Mouse (Mus musculus): ENCODE data around the gene Aff4. TPM values are rescaled to one million over a fixed set of nuclear protein-coding genes. Genes with fewer than 3 reads are reported as not detected.
"Not testable (repeated sequence)": the region's sequence is repeated elsewhere in the genome, so short reads cannot be mapped to it uniquely, and the experiment has no call there.

The Aff4 gene
- polyA plus RNA-seq (2015; fragmentation: Nextera tagmentation; extraction: Ambion mirVana): 51.1 and 53.4 TPM in 2 replicates

GRCm38 (mm10) chr11:53350291-53351223 is at the start of gene Aff4:
Aff4 (plus strand) TSS chr11:53350833.
- no peaks in the 10 kb centered on the region for H3K27me3 ChIP-seq
- H3K36me3 ChIP-seq: no peaks in the 10 kb centered on the region; the same call in 1 of the 2 replicates
- ATAC-seq (ENCODE audit: borderline replicate concordance, extremely low read depth, low FRiP score, low TSS enrichment): peak; percentile 97
- H3K9me3 ChIP-seq: no peaks in the 10 kb centered on the region
- H3K4me1 ChIP-seq: peaks cover 11% of the 10 kb centered on the region
- H3K4me2 ChIP-seq: peak within 1 kb of the TSS; percentile 89
- peak within 1 kb of the TSS; percentile 100 for H3K4me3 ChIP-seq
- H3K9ac ChIP-seq: peak within 1 kb of the TSS; percentile 98
- under 1% methylated on average over 96 of the region's 127 CpGs for WGBS
- H3K27ac ChIP-seq: peak within 1 kb of the TSS; percentile 98

GRCm38 (mm10) chr11:53301167-53301515 is 49.5 kb upstream of the Aff4 start:
- ATAC-seq (ENCODE audit: borderline replicate concordance, extremely low read depth, low FRiP score, low TSS enrichment): no peak
- WGBS: 48% methylated on average over 9 of the region's 9 CpGs
- H3K27me3 ChIP-seq: no peaks in the 10 kb centered on the region

DNA sequence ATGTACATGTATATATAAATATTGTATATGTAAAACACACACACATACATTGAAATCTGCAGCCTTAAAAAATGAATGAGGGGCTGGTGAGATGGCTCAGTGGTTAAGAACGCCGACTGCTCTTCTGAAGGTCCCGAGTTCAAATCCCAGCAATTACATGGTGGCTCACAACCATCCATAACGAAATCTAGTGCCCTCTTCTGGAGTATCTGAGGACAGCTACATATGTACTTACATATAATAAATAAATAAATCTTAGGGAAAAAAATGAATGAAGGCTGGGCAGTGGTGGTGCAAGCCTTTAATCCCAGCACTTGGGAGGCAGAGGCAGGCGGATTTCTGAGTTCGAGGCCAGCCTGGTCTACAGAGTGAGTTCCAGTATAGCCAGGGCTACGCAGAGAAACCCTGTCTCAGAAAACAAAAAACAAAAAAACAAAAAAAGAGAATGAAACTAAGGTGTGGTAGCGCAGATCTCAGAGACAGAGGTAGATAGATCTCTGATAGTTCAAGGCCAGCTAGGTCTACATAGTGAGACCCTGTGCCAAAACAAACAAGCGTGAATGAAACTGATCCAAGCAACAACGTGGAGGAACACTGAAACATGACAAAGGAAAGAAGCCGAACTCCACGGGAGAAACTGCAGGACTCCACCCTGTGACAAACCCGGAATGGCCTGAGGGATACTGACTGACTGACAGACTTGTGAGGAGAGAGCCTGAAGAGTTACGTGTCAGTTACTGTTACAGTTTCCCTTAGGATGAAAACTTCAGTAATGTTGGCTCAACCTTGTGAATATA is 46.4 kb upstream of the Aff4 start:
- H3K9me3 ChIP-seq: no peaks in the 10 kb centered on the region
- H3K27ac ChIP-seq: no peak overlapping the region
- H3K36me3 ChIP-seq: no peaks in the 10 kb centered on the region
- H3K27me3 ChIP-seq: no peaks in the 10 kb centered on the region
- peaks cover 28% of the 10 kb centered on the region for H3K4me1 ChIP-seq
- no peak for ATAC-seq (ENCODE audit: borderline replicate concordance, extremely low read depth, low FRiP score, low TSS enrichment)
- no peak overlapping the region for H3K4me2 ChIP-seq
- no peak overlapping the region for H3K4me3 ChIP-seq
- no peak overlapping the region for H3K9ac ChIP-seq
- WGBS: 84% methylated on average over 14 of the region's 14 CpGs

More at GRCm38 (mm10) chr11:53301167-53301515, 49.5 kb upstream of the Aff4 start:
- H3K4me1 ChIP-seq: peaks cover 36% of the 10 kb centered on the region
- peak overlapping the region; percentile 62 for H3K4me2 ChIP-seq
- H3K9me3 ChIP-seq: no peaks in the 10 kb centered on the region
- peak overlapping the region; percentile 49 for H3K9ac ChIP-seq
- peak overlapping the region; percentile 100 for H3K4me3 ChIP-seq
- H3K27ac ChIP-seq: peak overlapping the region; percentile 97
- H3K36me3 ChIP-seq: no peaks in the 10 kb centered on the region

DNA sequence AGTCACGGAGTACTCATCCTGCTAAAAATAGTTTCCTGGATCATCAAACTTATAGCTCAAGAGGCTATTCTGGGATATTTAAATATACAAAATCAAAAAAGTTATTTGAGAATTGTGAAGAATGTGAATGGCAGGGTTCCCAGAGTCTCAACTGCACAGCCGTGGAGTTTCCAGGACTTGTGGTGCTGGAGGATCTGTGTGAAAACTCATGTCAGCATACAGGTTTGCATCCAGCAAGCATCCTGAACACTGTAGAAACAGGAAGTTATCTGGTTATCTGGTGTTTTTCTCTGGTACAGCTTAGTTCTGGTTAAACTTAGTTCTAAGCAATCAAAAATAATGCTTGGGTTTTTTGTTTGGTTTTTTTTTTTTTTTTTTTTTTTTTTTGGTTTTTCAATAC is 43.7 kb upstream of the Aff4 start:
- ATAC-seq (ENCODE audit: borderline replicate concordance, extremely low read depth, low FRiP score, low TSS enrichment): no peak
- Histone ChIP-seq H3K4me1 (peaks cover 21% of the 10 kb centered on the region), H3K9me3 (no peaks in the 10 kb centered on the region), H3K9ac (no peak overlapping the region), H3K36me3 (no peaks in the 10 kb centered on the region), H3K27ac (peak overlapping the region; percentile 86), H3K4me2 (no peak overlapping the region), H3K27me3 (no peaks in the 10 kb centered on the region), H3K4me3 (no peak overlapping the region)
- 28% methylated on average over 2 of the region's 2 CpGs for WGBS

GRCm38 (mm10) chr11:53307558-53308065 is 43.0 kb upstream of the Aff4 start:
- Histone ChIP-seq H3K4me2 (peak overlapping the region; percentile 11; the same call in 1 of the 2 replicates), H3K36me3 (no peaks in the 10 kb centered on the region), H3K9ac (no peak overlapping the region), H3K27me3 (no peaks in the 10 kb centered on the region), H3K9me3 (no peaks in the 10 kb centered on the region), H3K27ac (peak overlapping the region; percentile 86), H3K4me1 (peaks cover 21% of the 10 kb centered on the region), H3K4me3 (no peak overlapping the region)
- 32% methylated on average over 10 of the region's 10 CpGs for WGBS
- peak; percentile 44; the same call in 1 of the 2 replicates for ATAC-seq (ENCODE audit: borderline replicate concordance, extremely low read depth, low FRiP score, low TSS enrichment)

- Histone ChIP-seq H3K9ac (no peak overlapping the region), H3K36me3 (no peaks in the 10 kb centered on the region), H3K4me2 (0 out of 2 replicates have a peak overlapping the region, but pooled peaks have one; percentile 11), H3K27me3 (no peaks in the 10 kb centered on the region), H3K4me1 (peaks cover 21% of the 10 kb centered on the region), H3K27ac (peak overlapping the region; percentile 86), H3K4me3 (no peak overlapping the region), H3K9me3 (no peaks in the 10 kb centered on the region)
- ATAC-seq (ENCODE audit: borderline replicate concordance, extremely low read depth, low FRiP score, low TSS enrichment): peak; percentile 85
These were observed 42.3 kb upstream of the Aff4 start for GRCm38 (mm10) chr11:53308251-53308864.

GRCm38 (mm10) chr11:53308884-53309310 is 41.7 kb upstream of the Aff4 start:
- peaks cover 21% of the 10 kb centered on the region for H3K4me1 ChIP-seq
- peak overlapping the region; percentile 86 for H3K27ac ChIP-seq
- WGBS: 18% methylated on average over 2 of the region's 2 CpGs
- no peak overlapping the region for H3K4me2 ChIP-seq
- H3K9ac ChIP-seq: no peak overlapping the region
- peak; percentile 80 for ATAC-seq (ENCODE audit: borderline replicate concordance, extremely low read depth, low FRiP score, low TSS enrichment)
- no peaks in the 10 kb centered on the region for H3K27me3 ChIP-seq
- H3K36me3 ChIP-seq: no peaks in the 10 kb centered on the region
- no peaks in the 10 kb centered on the region for H3K9me3 ChIP-seq
- no peak overlapping the region for H3K4me3 ChIP-seq

DNA sequence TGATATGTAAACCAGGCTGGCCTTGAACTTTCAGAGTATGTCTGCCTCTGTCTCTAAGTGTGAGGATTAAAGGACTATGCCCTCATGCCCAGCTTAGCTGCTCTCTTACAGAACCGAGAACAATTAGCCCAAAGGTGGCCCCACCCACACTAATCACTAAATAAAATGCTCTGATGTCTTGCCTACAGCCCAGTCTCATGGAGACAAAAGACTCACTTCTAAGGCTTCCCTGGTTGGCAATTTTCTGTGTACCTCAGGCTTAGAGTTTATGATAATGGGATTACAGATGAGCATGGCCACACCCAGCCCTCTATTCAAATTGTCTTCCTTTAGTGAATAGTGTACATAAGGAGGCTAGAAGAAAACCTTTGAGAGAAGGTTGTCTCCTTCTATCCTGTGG is 39.2 kb upstream of the Aff4 start:
- Histone ChIP-seq H3K9me3 (no peaks in the 10 kb centered on the region), H3K36me3 (no peaks in the 10 kb centered on the region), H3K4me3 (no peak overlapping the region), H3K27ac (no peak overlapping the region), H3K9ac (no peak overlapping the region), H3K4me2 (no peak overlapping the region), H3K4me1 (peaks cover 25% of the 10 kb centered on the region), H3K27me3 (no peaks in the 10 kb centered on the region)
- ATAC-seq (ENCODE audit: borderline replicate concordance, extremely low read depth, low FRiP score, low TSS enrichment): no peak
- 53% methylated on average over 1 of the region's 1 CpGs for WGBS

GRCm38 (mm10) chr11:53312823-53313222 is 37.8 kb upstream of the Aff4 start:
- H3K36me3 ChIP-seq; ATAC-seq (ENCODE audit: borderline replicate concordance, extremely low read depth, low FRiP score, low TSS enrichment); H3K27me3 ChIP-seq; H3K9me3 ChIP-seq; H3K9ac ChIP-seq; H3K4me3 ChIP-seq; H3K4me2 ChIP-seq; H3K27ac ChIP-seq: not testable (repeated sequence)
- 72% methylated on average over 1 of the region's 1 CpGs for WGBS
- H3K4me1 ChIP-seq: peaks cover 24% of the 10 kb centered on the region

GRCm38 (mm10) chr11:53314770-53315173 is 35.9 kb upstream of the Aff4 start:
- peak; percentile 39; the same call in 1 of the 2 replicates for ATAC-seq (ENCODE audit: borderline replicate concordance, extremely low read depth, low FRiP score, low TSS enrichment)
- 4% methylated on average over 1 of the region's 1 CpGs for WGBS

DNA sequence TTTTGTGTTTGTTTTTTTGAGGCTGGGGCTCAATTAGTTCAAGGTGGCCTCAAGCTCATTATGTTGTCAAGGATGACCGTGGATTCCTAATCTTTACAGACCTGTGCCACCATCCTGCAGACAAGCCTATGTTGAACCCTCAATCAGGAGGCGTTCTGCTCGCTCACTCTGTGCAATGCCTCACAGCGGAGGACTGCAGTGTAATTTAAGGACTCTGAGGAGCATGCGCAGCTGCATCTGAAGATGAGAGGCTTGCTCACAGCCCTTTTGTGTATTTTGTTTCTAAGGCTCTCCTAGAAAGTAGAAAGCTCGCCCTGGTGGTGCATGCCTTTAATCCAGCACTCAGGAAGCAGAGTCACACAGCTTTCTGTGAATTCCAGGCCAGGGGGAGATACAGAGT is 33.6 kb upstream of the Aff4 start:
- H3K27ac ChIP-seq: peak overlapping the region; percentile 58
- H3K4me1 ChIP-seq: peaks cover 11% of the 10 kb centered on the region
- no peak overlapping the region for H3K9ac ChIP-seq
- no peak overlapping the region for H3K4me3 ChIP-seq
- H3K27me3 ChIP-seq: no peaks in the 10 kb centered on the region
- no peaks in the 10 kb centered on the region for H3K36me3 ChIP-seq
- 33% methylated on average over 6 of the region's 6 CpGs for WGBS
- ATAC-seq (ENCODE audit: borderline replicate concordance, extremely low read depth, low FRiP score, low TSS enrichment): no peak
- H3K9me3 ChIP-seq: no peaks in the 10 kb centered on the region
- no peak overlapping the region for H3K4me2 ChIP-seq

More at GRCm38 (mm10) chr11:53314770-53315173, 35.9 kb upstream of the Aff4 start:
- Histone ChIP-seq H3K36me3 (no peaks in the 10 kb centered on the region), H3K27me3 (no peaks in the 10 kb centered on the region), H3K27ac (peak overlapping the region; percentile 54), H3K9me3 (no peaks in the 10 kb centered on the region), H3K4me2 (no peak overlapping the region), H3K9ac (no peak overlapping the region), H3K4me1 (peaks cover 11% of the 10 kb centered on the region), H3K4me3 (no peak overlapping the region)

Measured in lung, embryonic 15.5 days (tissue).